Mouse (Mus musculus) limb, embryonic 10.5 days (tissue): ENCODE measurements around the gene Shisa6. TPM values are rescaled to one million over a fixed set of nuclear protein-coding genes. Genes with fewer than 3 reads are reported as not detected.
A peak's percentile ranks its signal among the peaks of the same experiment; 100 is the strongest.

Source experiments
- DNase-seq: peaks from one replicate; pipeline ENCODE4 v3.0.0-alpha.2; 2017; ENCODE audit warnings: low spot score
- H3K27ac ChIP-seq: fragments of 300-500 bp; sonication (generic); 2 replicates; pipeline ENCODE4 v1.5.1; 2016; ENCODE audit warnings: mild to moderate bottlenecking
- H3K27me3 ChIP-seq: fragments of 300-500 bp; sonication (generic); 2 replicates; pipeline ENCODE4 v1.6.1; 2016; ENCODE audit warnings: low read depth, mild to moderate bottlenecking; ENCODE audit not compliant: poor library complexity, severe bottlenecking
- H3K36me3 ChIP-seq: fragments of 300-500 bp; sonication (generic); 2 replicates; pipeline ENCODE4 v1.6.1; 2016; ENCODE audit warnings: mild to moderate bottlenecking, moderate library complexity
- H3K4me1 ChIP-seq: fragments of 300-500 bp; sonication (generic); 2 replicates; pipeline ENCODE4 v1.6.1; 2016
- H3K4me3 ChIP-seq: fragments of 300-500 bp; sonication (generic); 2 replicates; pipeline ENCODE4 v1.5.1; 2016; ENCODE audit warnings: mild to moderate bottlenecking, moderate library complexity
- H3K9me3 ChIP-seq: fragments of 300-500 bp; sonication (generic); replicated peaks from 2 replicates; pipeline ENCODE4 v1.6.1; 2016; ENCODE audit warnings: mild to moderate bottlenecking
- WGBS: fragments of 180-500 bp; shearing (Covaris S2); methylation state at CpG from one replicate; pipeline ENCODE4 v1.1.7; 2016; 5-methylcytosine and 5-hydroxymethylcytosine counted together
- polyA plus RNA-seq: library from polyadenylated mRNA; unstranded; fragments of >200 nt; fragmentation: Nextera tagmentation; extraction: Ambion mirVana; gene quantifications from 2 replicates; pipeline ENCODE4 v1.2.1, GENCODE M21; 2016

Gene Shisa6
- polyA plus RNA-seq, 1 experiment from 2014 or later, result 0.26 TPM

GRCm38 (mm10) chr11:66167801-66168651 is 357.7 kb downstream of the Shisa6 start, which contains the start of gene Dnah9:
Gene Dnah9, minus strand, starts transcription at chr11:66168551.
- DNase-seq, result peak; percentile 80
- Histone ChIP-seq H3K27ac (no peak within 1 kb of the TSS), H3K27me3 (no peaks in the 10 kb centered on the region), H3K36me3 (no peaks in the 10 kb centered on the region), H3K9me3 (no peaks in the 10 kb centered on the region), H3K4me3 (peak within 1 kb of the TSS; percentile 74), H3K4me1 (peaks cover 12% of the 10 kb centered on the region)
- under 1% methylated on average over 53 of the region's 53 CpGs for WGBS

- Histone ChIP-seq H3K27me3 (no peaks in the 10 kb centered on the region), H3K9me3 (no peaks in the 10 kb centered on the region), H3K27ac (no peak overlapping the region), H3K36me3 (no peaks in the 10 kb centered on the region), H3K4me1 (peaks cover 9% of the 10 kb centered on the region), H3K4me3 (no peak overlapping the region)
- WGBS, result 80% methylated on average over 2 of the region's 2 CpGs
- DNase-seq, result no peak
Observed at GRCm38 (mm10) chr11:66164022-66164421, 361.7 kb downstream of the Shisa6 start.
